Comparison of ENCODE assay signal across 35 mouse cellular contexts in the genomic region with DNA sequence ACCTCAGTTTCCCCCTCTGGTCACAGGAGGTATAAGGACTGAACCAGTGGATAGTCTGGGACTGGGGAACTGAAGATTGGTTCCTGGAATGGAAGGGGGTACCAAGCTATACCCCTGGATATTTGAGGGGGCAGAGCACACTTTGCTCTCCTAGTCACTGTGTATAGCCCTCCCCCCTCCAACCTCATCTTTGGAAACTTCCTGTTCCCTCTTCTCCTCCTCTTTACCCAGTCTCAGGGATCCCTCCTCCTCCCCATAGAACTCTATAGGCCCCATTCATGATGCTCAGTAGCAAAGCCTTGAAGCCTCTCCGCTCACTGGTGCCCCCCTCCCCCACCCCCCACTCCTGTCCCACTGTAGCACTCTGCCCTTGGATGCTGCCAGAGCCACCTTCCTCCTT. TPM values are rescaled to one million over a fixed set of nuclear protein-coding genes. Genes with fewer than 3 reads are reported as not detected.
"Had no signal": no experiment of that assay in that cellular context is flagged by ENCODE, and none has a peak within 500 bp of the region (broad histone marks: within the 10 kb centered on the region; RNA-seq: fewer than 3 reads in every experiment).

No protein-coding gene starts in this region.

- H3K27me3 ChIP-seq: intestine, embryonic 15.5 days; kidney, embryonic 15.5 days had no signal

- H3K9me3 ChIP-seq: heart, embryonic 10.5 days; heart, embryonic 12.5 days; hindbrain, embryonic 10.5 days; hindbrain, embryonic 12.5 days; intestine, embryonic 15.5 days; kidney, embryonic 15.5 days; limb, embryonic 13.5 days; limb, embryonic 15.5 days; liver, embryonic 12.5 days had no signal

- H3K4me2 ChIP-seq: heart, embryonic 12.5 days; hindbrain, embryonic 12.5 days; intestine, embryonic 15.5 days; kidney, embryonic 15.5 days; limb, embryonic 13.5 days; limb, embryonic 15.5 days; liver, embryonic 12.5 days had no signal

- H3K27ac ChIP-seq: heart, embryonic 10.5 days; hindbrain, embryonic 10.5 days; hindbrain, embryonic 12.5 days; intestine, embryonic 15.5 days; kidney, embryonic 15.5 days; kidney, postnatal 0 days; limb, embryonic 13.5 days; limb, embryonic 15.5 days; liver, embryonic 12.5 days; liver, embryonic 14.5 days had no signal

- H3K36me3 ChIP-seq: heart, embryonic 10.5 days; heart, embryonic 12.5 days; hindbrain, embryonic 10.5 days; hindbrain, embryonic 12.5 days; intestine, embryonic 15.5 days; kidney, embryonic 15.5 days; limb, embryonic 13.5 days; limb, embryonic 15.5 days; liver, embryonic 12.5 days had no signal

- H3K9ac ChIP-seq: heart, embryonic 12.5 days; hindbrain, embryonic 12.5 days; intestine, embryonic 15.5 days; kidney, embryonic 15.5 days; limb, embryonic 13.5 days; limb, embryonic 15.5 days; liver, embryonic 12.5 days; liver, embryonic 14.5 days had no signal

- H3K4me3 ChIP-seq: heart, embryonic 10.5 days; heart, embryonic 12.5 days; hindbrain, embryonic 10.5 days; hindbrain, embryonic 12.5 days; intestine, embryonic 15.5 days; kidney, embryonic 15.5 days; limb, embryonic 13.5 days; limb, embryonic 15.5 days; liver, embryonic 12.5 days had no signal

- H3K4me1 ChIP-seq: heart, embryonic 12.5 days; hindbrain, embryonic 12.5 days; kidney, embryonic 15.5 days; limb, embryonic 13.5 days; liver, embryonic 12.5 days had no signal

- DNase-seq: gastrocnemius, postnatal 14 days; gastrocnemius, postnatal 36 days; heart, adult 18-20 months; heart, postnatal 10 days; heart, postnatal 4 days; kidney, adult 18-20 months; kidney, adult 9 months; kidney, postnatal 14 days; kidney, postnatal 36 days; layer of hippocampus, adult 9-11 months; layer of hippocampus, postnatal 36 days; left cerebral cortex, postnatal 4 days had no signal

- ATAC-seq: hindbrain, embryonic 16.5 days; inflammation-experienced regulatory T-cells, adult 6 months; intestine, embryonic 15.5 days; intestine, postnatal 0 days; liver, embryonic 12.5 days had no signal

RNA-seq across cellular contexts. Expression of gene 1520401A03Rik, which starts 3.1 kb away (rescaled TPM):
- total RNA-seq: gastrocnemius, adult 18-20 months; gastrocnemius, adult 8-10 months; gastrocnemius, postnatal 36 days; heart, adult 18-20 months; heart, adult 8-10 months; heart, postnatal 10 days; heart, postnatal 25 days; heart, postnatal 4 days; layer of hippocampus, postnatal 36 days; left cerebral cortex, postnatal 25 days had no signal
- polyA plus RNA-seq: heart, embryonic 10.5 days; heart, embryonic 12.5 days; heart, embryonic 14.5 days; heart, embryonic 16.5 days; hindbrain, embryonic 10.5 days; inflammation-experienced regulatory T-cells, adult 6 months; intestine, embryonic 15.5 days; intestine, postnatal 0 days had no signal

RNA-seq across cellular contexts. Expression of gene Kremen2, which starts 26.2 kb away (rescaled TPM):
- total RNA-seq: gastrocnemius, adult 18-20 months; gastrocnemius, adult 8-10 months; gastrocnemius, postnatal 14 days; gastrocnemius, postnatal 36 days; heart, postnatal 10 days; heart, postnatal 25 days; heart, postnatal 4 days had no signal
- polyA plus RNA-seq: heart, embryonic 14.5 days had no signal

RNA-seq across cellular contexts. Expression of gene Cldn9, which starts 35.6 kb away (rescaled TPM):
- total RNA-seq: gastrocnemius, postnatal 36 days; heart, adult 18-20 months; heart, postnatal 10 days; heart, postnatal 25 days; heart, postnatal 4 days; layer of hippocampus, adult 18-20 months; left cerebral cortex, postnatal 10 days had no signal
- polyA plus RNA-seq: heart, embryonic 12.5 days; inflammation-experienced regulatory T-cells, adult 6 months had no signal
